Mouse (Mus musculus): ENCODE measurements around the gene Id4. TPM values are rescaled to one million over a fixed set of nuclear protein-coding genes. Genes with fewer than 3 reads are reported as not detected.
A peak's percentile ranks its signal among the peaks of the same experiment; 100 is the strongest.

The Id4 gene
- polyA plus RNA-seq (2014; fragmentation: Nextera tagmentation; extraction: Ambion mirVana), result 8.3 and 8.4 TPM in 2 replicates

- DNase-seq (peak; percentile 97), ATAC-seq (ENCODE audit: insufficient read depth) (peak; percentile 98)
- TF ChIP-seq CTCF (IDR thresholded peaks at IDR 0.05; ENCODE audit: low read depth), result no peak
- no peaks in the 10 kb centered on the region for H3K9me3 ChIP-seq (ENCODE audit: low read depth, low read length)
- H3K4me2 ChIP-seq, result peak within 1 kb of the TSS; percentile 90
- H3K36me3 ChIP-seq (ENCODE audit: insufficient read depth), result no peaks in the 10 kb centered on the region
- H3K27ac ChIP-seq (ENCODE audit: low read depth), result peak within 1 kb of the TSS; percentile 87
- H3K4me1 ChIP-seq (ENCODE audit: insufficient read depth), result no peaks in the 10 kb centered on the region
- WGBS, result under 1% methylated on average over 52 of the region's 52 CpGs
- peaks cover 9% of the 10 kb centered on the region; the same call in 1 of the 2 replicates for H3K27me3 ChIP-seq (ENCODE audit: insufficient read depth, low read length)
- peak within 1 kb of the TSS; percentile 71 for H3K9ac ChIP-seq
- peak within 1 kb of the TSS; percentile 71 for H3K4me3 ChIP-seq (ENCODE audit: low read depth, low read length)
Measured at GRCm38 (mm10) chr13:48260690-48261278, at the start of gene Id4. Gene Id4 (plus strand): TSS chr13:48261228.

- H3K27me3 ChIP-seq (ENCODE audit: insufficient read depth, low read length), result no peaks in the 10 kb centered on the region
- no peaks in the 10 kb centered on the region for H3K36me3 ChIP-seq (ENCODE audit: insufficient read depth)
- peak overlapping the region; percentile 53 for H3K4me2 ChIP-seq
- H3K9me3 ChIP-seq (ENCODE audit: low read depth, low read length), result no peaks in the 10 kb centered on the region
- no peak for ATAC-seq (ENCODE audit: insufficient read depth)
- H3K27ac ChIP-seq (ENCODE audit: low read depth), result peak overlapping the region; percentile 50; the same call in 1 of the 2 replicates
- H3K4me3 ChIP-seq (ENCODE audit: low read depth, low read length), result no peak overlapping the region; the same call in 1 of the 2 replicates
- WGBS, result 30% methylated on average over 8 of the region's 8 CpGs
- peaks cover 6% of the 10 kb centered on the region; the same call in 1 of the 2 replicates for H3K4me1 ChIP-seq (ENCODE audit: insufficient read depth)
- no peak for TF ChIP-seq CTCF (IDR thresholded peaks at IDR 0.05; ENCODE audit: low read depth)
- DNase-seq, result peak; percentile 45
- H3K9ac ChIP-seq, result no peak overlapping the region
Measured at GRCm38 (mm10) chr13:48227136-48227535, 33.9 kb upstream of the Id4 start.

GRCm38 (mm10) chr13:48227712-48228111, 33.3 kb upstream of the Id4 start:
- Histone ChIP-seq H3K9me3 (ENCODE audit: low read depth, low read length) (no peaks in the 10 kb centered on the region), H3K9ac (peak overlapping the region; percentile 58), H3K4me1 (ENCODE audit: insufficient read depth) (peaks cover 6% of the 10 kb centered on the region; the same call in 1 of the 2 replicates), H3K36me3 (ENCODE audit: insufficient read depth) (no peaks in the 10 kb centered on the region), H3K4me3 (ENCODE audit: low read depth, low read length) (peak overlapping the region; percentile 31), H3K27ac (ENCODE audit: low read depth) (peak overlapping the region; percentile 96), H3K27me3 (ENCODE audit: insufficient read depth, low read length) (no peaks in the 10 kb centered on the region), H3K4me2 (peak overlapping the region; percentile 69)
- WGBS, result under 1% methylated on average over 38 of the region's 38 CpGs
- no peak for TF ChIP-seq CTCF (IDR thresholded peaks at IDR 0.05; ENCODE audit: low read depth)
- ATAC-seq (ENCODE audit: insufficient read depth), result peak; percentile 98
- peak; percentile 98 for DNase-seq

- no peak; the same call in 1 of the 2 replicates for ATAC-seq (ENCODE audit: insufficient read depth)
- 17% methylated on average over 4 of the region's 4 CpGs for WGBS
- H3K4me3 ChIP-seq (ENCODE audit: low read depth, low read length), result peak overlapping the region; percentile 31
Measured at GRCm38 (mm10) chr13:48228114-48228513, 32.9 kb upstream of the Id4 start.

GRCm38 (mm10) chr13:48230996-48231395, 30.0 kb upstream of the Id4 start:
- Histone ChIP-seq H3K4me3 (ENCODE audit: low read depth, low read length) (no peak overlapping the region), H3K27ac (ENCODE audit: low read depth) (peak overlapping the region; percentile 48), H3K4me1 (ENCODE audit: insufficient read depth) (peaks cover 6% of the 10 kb centered on the region; the same call in 1 of the 2 replicates), H3K9ac (no peak overlapping the region), H3K36me3 (ENCODE audit: insufficient read depth) (no peaks in the 10 kb centered on the region), H3K4me2 (no peak overlapping the region), H3K9me3 (ENCODE audit: low read depth, low read length) (no peaks in the 10 kb centered on the region), H3K27me3 (ENCODE audit: insufficient read depth, low read length) (no peaks in the 10 kb centered on the region)
- DNase-seq (peak; percentile 46), ATAC-seq (ENCODE audit: insufficient read depth) (no peak)
- no peak for TF ChIP-seq CTCF (IDR thresholded peaks at IDR 0.05; ENCODE audit: low read depth)
- WGBS, result 29% methylated on average over 6 of the region's 6 CpGs

More at GRCm38 (mm10) chr13:48228114-48228513, 32.9 kb upstream of the Id4 start:
- TF ChIP-seq CTCF (IDR thresholded peaks at IDR 0.05; ENCODE audit: low read depth), result no peak
- no peaks in the 10 kb centered on the region for H3K36me3 ChIP-seq (ENCODE audit: insufficient read depth)
- no peaks in the 10 kb centered on the region for H3K9me3 ChIP-seq (ENCODE audit: low read depth, low read length)
- H3K4me1 ChIP-seq (ENCODE audit: insufficient read depth), result peaks cover 6% of the 10 kb centered on the region; the same call in 1 of the 2 replicates
- peak overlapping the region; percentile 58 for H3K9ac ChIP-seq
- no peak for DNase-seq
- peak overlapping the region; percentile 69 for H3K4me2 ChIP-seq
- peak overlapping the region; percentile 96 for H3K27ac ChIP-seq (ENCODE audit: low read depth)
- no peaks in the 10 kb centered on the region for H3K27me3 ChIP-seq (ENCODE audit: insufficient read depth, low read length)

GRCm38 (mm10) chr13:48236436-48236835, 24.6 kb upstream of the Id4 start:
- H3K4me2 ChIP-seq, result no peak overlapping the region
- no peak for ATAC-seq (ENCODE audit: insufficient read depth)
- no peaks in the 10 kb centered on the region for H3K36me3 ChIP-seq (ENCODE audit: insufficient read depth)
- no peak overlapping the region for H3K9ac ChIP-seq
- 77% methylated on average over 4 of the region's 4 CpGs for WGBS
- TF ChIP-seq CTCF (IDR thresholded peaks at IDR 0.05; ENCODE audit: low read depth), result no peak
- no peak overlapping the region for H3K27ac ChIP-seq (ENCODE audit: low read depth)
- no peaks in the 10 kb centered on the region for H3K27me3 ChIP-seq (ENCODE audit: insufficient read depth, low read length)
- no peaks in the 10 kb centered on the region for H3K4me1 ChIP-seq (ENCODE audit: insufficient read depth)
- DNase-seq, result no peak
- H3K9me3 ChIP-seq (ENCODE audit: low read depth, low read length), result no peaks in the 10 kb centered on the region
- no peak overlapping the region for H3K4me3 ChIP-seq (ENCODE audit: low read depth, low read length)

- no peak for DNase-seq
- no peaks in the 10 kb centered on the region for H3K9me3 ChIP-seq (ENCODE audit: low read depth, low read length)
- H3K4me3 ChIP-seq (ENCODE audit: low read depth, low read length), result no peak overlapping the region
- no peak overlapping the region for H3K27ac ChIP-seq (ENCODE audit: low read depth)
- no peaks in the 10 kb centered on the region for H3K36me3 ChIP-seq (ENCODE audit: insufficient read depth)
- no peak overlapping the region for H3K9ac ChIP-seq
- no peaks in the 10 kb centered on the region for H3K4me1 ChIP-seq (ENCODE audit: insufficient read depth)
- H3K4me2 ChIP-seq, result no peak overlapping the region
- WGBS, result 56% methylated on average over 7 of the region's 7 CpGs
- TF ChIP-seq CTCF (IDR thresholded peaks at IDR 0.05; ENCODE audit: low read depth), result no peak
- H3K27me3 ChIP-seq (ENCODE audit: insufficient read depth, low read length), result no peaks in the 10 kb centered on the region
- ATAC-seq (ENCODE audit: insufficient read depth), result no peak
Measured at GRCm38 (mm10) chr13:48236865-48237264, 24.2 kb upstream of the Id4 start.
